Mouse (Mus musculus): ENCODE data around the gene Nrcam.
"Not testable (repeated sequence)": the region's sequence is repeated elsewhere in the genome, so short reads cannot be mapped to it uniquely, and the experiment has no call there.

The Nrcam gene

DNA sequence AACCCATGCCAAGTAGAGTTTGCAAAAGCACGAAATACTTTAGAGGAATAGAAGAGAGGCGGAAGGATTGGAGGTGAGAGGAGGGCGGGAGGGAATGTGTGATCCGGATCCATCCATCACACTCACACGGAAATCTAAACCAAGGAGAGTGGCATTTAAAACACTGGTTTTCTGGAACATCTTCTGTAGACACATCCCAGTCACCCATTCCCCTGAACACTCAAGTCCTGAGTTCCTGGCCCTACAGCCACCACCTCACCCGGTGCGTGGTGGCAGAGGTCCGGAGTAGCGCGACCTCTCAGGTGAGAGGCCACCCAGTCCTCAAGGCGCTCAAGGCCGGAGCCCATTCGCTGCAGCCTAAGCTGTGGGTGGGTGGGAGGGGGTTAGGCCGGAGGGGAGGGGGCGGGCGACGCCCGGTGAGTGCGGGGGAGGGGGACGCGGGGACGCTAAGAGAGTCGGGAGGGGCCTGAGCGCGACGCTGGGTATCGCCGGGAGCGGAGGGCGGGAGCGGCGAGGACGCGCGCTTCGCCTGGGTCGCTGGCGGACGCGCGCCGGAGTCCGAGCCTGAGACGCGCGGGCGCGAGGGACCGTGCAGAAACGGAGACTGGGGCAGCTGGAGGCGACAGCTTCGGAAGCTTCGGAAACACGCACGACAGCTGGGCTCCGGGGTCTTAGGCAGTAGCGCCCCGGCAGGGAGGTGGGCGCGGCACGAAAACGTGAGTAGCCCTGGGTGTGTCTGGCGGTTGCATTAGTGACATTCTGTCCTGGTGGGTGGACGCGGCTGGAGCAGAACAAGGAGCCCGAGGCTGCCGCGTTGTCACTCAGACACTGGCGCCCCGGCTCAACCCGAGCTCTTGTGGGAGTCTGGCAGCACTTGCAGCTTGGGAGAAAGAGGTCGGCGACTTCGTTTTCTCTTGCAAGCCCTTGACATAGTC lies at the start of gene Nrcam:
Gene Nrcam (plus strand): TSS at position 505 of the 935 bp plus-strand sequence.
- no peaks in the 10 kb centered on the region for H3K36me3 ChIP-seq (ENCODE audit: insufficient read depth, low read length)
- peaks cover 23% of the 10 kb centered on the region for H3K4me1 ChIP-seq (replicated peaks; ENCODE audit: low read depth, low read length)
- peaks cover 43% of the 10 kb centered on the region for H3K27me3 ChIP-seq (ENCODE audit: insufficient read depth, low read length)
- H3K9me3 ChIP-seq (ENCODE audit: low read length) = no peaks in the 10 kb centered on the region
- peak within 1 kb of the TSS; percentile 88 for H3K4me3 ChIP-seq (replicated peaks; ENCODE audit: low read length)
- TF ChIP-seq POU5F1 (IDR thresholded peaks at IDR 0.05; ENCODE audit: borderline replicate concordance, low read length) = no peak
- no peak for TF ChIP-seq NANOG (IDR thresholded peaks at IDR 0.05; ENCODE audit: borderline replicate concordance, low read length)
- TF ChIP-seq CTCF (conservative IDR thresholded peaks at IDR 0.05; ENCODE audit: low read length) = no peak

- not testable (repeated sequence) for H3K27me3 ChIP-seq (ENCODE audit: insufficient read depth, low read length); H3K4me3 ChIP-seq (replicated peaks; ENCODE audit: low read length); H3K9me3 ChIP-seq (ENCODE audit: low read length); H3K36me3 ChIP-seq (ENCODE audit: insufficient read depth, low read length)
- H3K4me1 ChIP-seq (replicated peaks; ENCODE audit: low read depth, low read length) = peaks cover 15% of the 10 kb centered on the region
Measured at GRCm38 (mm10) chr12:44280147-44280546, 48.5 kb upstream of the Nrcam start.

DNA sequence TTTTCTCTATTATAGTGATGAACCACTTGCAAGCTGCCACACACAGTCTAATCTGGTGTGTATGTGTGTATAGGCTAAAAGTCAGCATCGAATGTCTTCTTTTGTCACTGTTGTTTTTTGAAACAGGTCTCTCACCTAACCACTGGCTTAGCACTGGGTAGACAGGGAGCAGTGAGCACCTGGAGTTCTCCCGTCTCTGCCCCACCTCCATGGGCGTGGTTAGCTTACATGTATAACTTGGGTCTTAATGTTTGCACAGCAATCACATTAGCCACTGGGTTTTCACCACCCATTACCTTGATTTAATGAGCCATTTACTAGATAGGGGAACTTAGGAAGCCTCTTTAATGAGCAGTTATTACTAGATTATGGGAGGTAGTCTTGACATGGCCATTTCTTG lies 47.2 kb upstream of the Nrcam start:
- Histone ChIP-seq H3K9me3 (ENCODE audit: low read length) (no peaks in the 10 kb centered on the region), H3K27me3 (ENCODE audit: insufficient read depth, low read length) (no peaks in the 10 kb centered on the region), H3K4me3 (replicated peaks; ENCODE audit: low read length) (no peak overlapping the region), H3K4me1 (replicated peaks; ENCODE audit: low read depth, low read length) (peaks cover 15% of the 10 kb centered on the region), H3K36me3 (ENCODE audit: insufficient read depth, low read length) (peaks cover 14% of the 10 kb centered on the region)
- TF ChIP-seq CTCF (conservative IDR thresholded peaks at IDR 0.05; ENCODE audit: low read length) = no peak
- no peak for TF ChIP-seq NANOG (IDR thresholded peaks at IDR 0.05; ENCODE audit: borderline replicate concordance, low read length)
- TF ChIP-seq POU5F1 (IDR thresholded peaks at IDR 0.05; ENCODE audit: borderline replicate concordance, low read length) = no peak

DNA sequence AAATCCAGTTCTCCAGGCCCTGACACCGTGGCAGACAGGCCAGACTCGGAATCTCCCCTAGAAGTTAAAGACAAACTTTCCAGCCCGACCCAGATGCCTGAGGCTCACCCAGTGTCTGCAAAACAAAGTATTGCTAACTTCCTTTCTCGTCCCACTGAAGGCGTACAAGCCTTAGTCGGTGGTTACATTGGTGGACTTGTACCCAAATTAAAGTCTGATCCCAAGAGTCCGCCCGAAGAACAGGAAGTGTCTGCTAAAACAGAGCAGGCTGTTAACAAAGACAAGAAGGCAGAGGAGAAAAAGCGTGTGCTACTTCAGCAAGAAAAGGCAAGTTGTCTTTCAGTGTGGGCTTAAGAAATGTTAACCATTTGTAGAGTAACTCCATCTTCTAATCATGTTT lies 45.3 kb upstream of the Nrcam start:
- no peaks in the 10 kb centered on the region for H3K9me3 ChIP-seq (ENCODE audit: low read length)
- H3K4me3 ChIP-seq (replicated peaks; ENCODE audit: low read length) = no peak overlapping the region
- no peaks in the 10 kb centered on the region for H3K27me3 ChIP-seq (ENCODE audit: insufficient read depth, low read length)
- H3K36me3 ChIP-seq (ENCODE audit: insufficient read depth, low read length) = peaks cover 20% of the 10 kb centered on the region
- H3K4me1 ChIP-seq (replicated peaks; ENCODE audit: low read depth, low read length) = peaks cover 15% of the 10 kb centered on the region
- TF ChIP-seq CTCF (conservative IDR thresholded peaks at IDR 0.05; ENCODE audit: low read length) (no peak), POU5F1 (IDR thresholded peaks at IDR 0.05; ENCODE audit: borderline replicate concordance, low read length) (no peak), NANOG (IDR thresholded peaks at IDR 0.05; ENCODE audit: borderline replicate concordance, low read length) (no peak)

GRCm38 (mm10) chr12:44286992-44287391 lies 41.7 kb upstream of the Nrcam start:
- Histone ChIP-seq H3K4me3 (replicated peaks; ENCODE audit: low read length) (no peak overlapping the region), H3K36me3 (ENCODE audit: insufficient read depth, low read length) (peaks cover 30% of the 10 kb centered on the region), H3K4me1 (replicated peaks; ENCODE audit: low read depth, low read length) (peaks cover 4% of the 10 kb centered on the region; the same call in 1 of the 2 replicates), H3K27me3 (ENCODE audit: insufficient read depth, low read length) (no peaks in the 10 kb centered on the region), H3K9me3 (ENCODE audit: low read length) (no peaks in the 10 kb centered on the region)
- no peak for TF ChIP-seq POU5F1 (IDR thresholded peaks at IDR 0.05; ENCODE audit: borderline replicate concordance, low read length)
- no peak for TF ChIP-seq CTCF (conservative IDR thresholded peaks at IDR 0.05; ENCODE audit: low read length)
- no peak for TF ChIP-seq NANOG (IDR thresholded peaks at IDR 0.05; ENCODE audit: borderline replicate concordance, low read length)

GRCm38 (mm10) chr12:44292281-44292680 lies 36.4 kb upstream of the Nrcam start:
- no peak overlapping the region for H3K4me3 ChIP-seq (replicated peaks; ENCODE audit: low read length)
- no peaks in the 10 kb centered on the region for H3K4me1 ChIP-seq (replicated peaks; ENCODE audit: low read depth, low read length)
- peaks cover 16% of the 10 kb centered on the region for H3K36me3 ChIP-seq (ENCODE audit: insufficient read depth, low read length)
- H3K9me3 ChIP-seq (ENCODE audit: low read length) = no peaks in the 10 kb centered on the region
- H3K27me3 ChIP-seq (ENCODE audit: insufficient read depth, low read length) = no peaks in the 10 kb centered on the region
- TF ChIP-seq POU5F1 (IDR thresholded peaks at IDR 0.05; ENCODE audit: borderline replicate concordance, low read length) = no peak
- peak; percentile 65 for TF ChIP-seq CTCF (conservative IDR thresholded peaks at IDR 0.05; ENCODE audit: low read length)
- TF ChIP-seq NANOG (IDR thresholded peaks at IDR 0.05; ENCODE audit: borderline replicate concordance, low read length) = no peak

DNA sequence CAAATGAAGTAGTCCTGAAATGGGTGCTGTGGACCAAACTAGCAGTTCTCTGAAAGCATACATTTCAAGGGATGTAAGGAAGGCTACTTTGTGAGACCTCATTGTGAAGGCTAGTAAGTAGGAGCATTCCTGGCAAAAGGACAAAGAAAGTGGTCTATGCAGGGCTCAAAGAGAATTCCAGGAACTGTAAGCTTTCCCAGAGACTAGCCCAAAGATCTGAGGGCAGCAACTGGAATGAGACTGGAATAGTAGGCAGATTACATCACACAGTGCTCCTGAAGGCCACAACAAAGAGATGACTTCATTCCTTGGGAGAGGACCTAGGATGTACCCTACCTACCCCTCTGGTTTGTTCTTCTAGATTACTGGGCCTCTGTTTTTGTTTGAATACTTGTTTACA lies 27.9 kb upstream of the Nrcam start:
- Histone ChIP-seq H3K36me3 (ENCODE audit: insufficient read depth, low read length) (peaks cover 13% of the 10 kb centered on the region), H3K4me1 (replicated peaks; ENCODE audit: low read depth, low read length) (no peaks in the 10 kb centered on the region), H3K27me3 (ENCODE audit: insufficient read depth, low read length) (no peaks in the 10 kb centered on the region), H3K9me3 (ENCODE audit: low read length) (0 out of 2 replicates have a peak, but pooled peaks cover 5% of the 10 kb centered on the region), H3K4me3 (replicated peaks; ENCODE audit: low read length) (no peak overlapping the region)
- TF ChIP-seq NANOG (IDR thresholded peaks at IDR 0.05; ENCODE audit: borderline replicate concordance, low read length) (no peak), CTCF (conservative IDR thresholded peaks at IDR 0.05; ENCODE audit: low read length) (no peak), POU5F1 (IDR thresholded peaks at IDR 0.05; ENCODE audit: borderline replicate concordance, low read length) (no peak)

DNA sequence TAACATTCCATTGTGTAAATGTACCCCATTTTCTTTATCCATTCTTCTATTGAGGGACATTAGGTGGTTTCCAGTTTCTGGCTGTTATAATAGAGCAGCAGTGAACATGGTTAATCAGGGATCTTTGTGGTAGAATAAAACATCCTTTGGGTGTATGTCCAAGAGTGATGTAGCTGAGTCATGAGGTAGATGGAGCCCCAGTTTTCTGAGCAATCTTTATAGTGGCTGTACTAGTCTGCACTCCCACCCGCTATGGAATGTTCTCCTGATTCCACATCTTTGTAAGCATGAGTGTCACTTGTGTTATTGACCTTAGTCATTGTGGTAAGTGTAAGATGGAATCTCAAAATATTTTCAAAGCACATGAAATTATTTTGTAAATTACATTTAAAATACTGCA lies 24.7 kb upstream of the Nrcam start:
- no peak overlapping the region for H3K4me3 ChIP-seq (replicated peaks; ENCODE audit: low read length)
- H3K27me3 ChIP-seq (ENCODE audit: insufficient read depth, low read length) = no peaks in the 10 kb centered on the region
- H3K9me3 ChIP-seq (ENCODE audit: low read length) = 0 out of 2 replicates have a peak, but pooled peaks cover 5% of the 10 kb centered on the region
- peaks cover 24% of the 10 kb centered on the region for H3K36me3 ChIP-seq (ENCODE audit: insufficient read depth, low read length)
- TF ChIP-seq CTCF (conservative IDR thresholded peaks at IDR 0.05; ENCODE audit: low read length) (no peak), POU5F1 (IDR thresholded peaks at IDR 0.05; ENCODE audit: borderline replicate concordance, low read length) (no peak), NANOG (IDR thresholded peaks at IDR 0.05; ENCODE audit: borderline replicate concordance, low read length) (no peak)
- H3K4me1 ChIP-seq (replicated peaks; ENCODE audit: low read depth, low read length) = peaks cover 8% of the 10 kb centered on the region
